Mouse (Mus musculus) small intestine, adult 2 months (tissue): ENCODE data around the gene 6430550D23Rik.

Experiments used
- CTCF ChIP-seq: fragments of 200-500 bp; IDR thresholded peaks from 2 replicates; pipeline ENCODE4 v1.5.1; 2012; ENCODE audit warnings: low read depth, mild to moderate bottlenecking, control low read depth, inconsistent platforms, low read length, moderate library complexity, mixed read lengths; ENCODE audit not compliant: insufficient replicate concordance, insufficient read length; ENCODE audit errors: extremely low read depth
- POLR2A ChIP-seq: fragments of 200-500 bp; IDR thresholded peaks from 2 replicates; pipeline ENCODE4 v1.6.1; 2012; ENCODE audit warnings: low read depth, mild to moderate bottlenecking, control low read depth, inconsistent platforms, low read length, moderate library complexity

GRCm38 (mm10) chr2:156021219-156021618 is 13.4 kb upstream of the 6430550D23Rik start:
- TF ChIP-seq CTCF (no peak), POLR2A (no peak)
